Mouse (Mus musculus): Measurements from ENCODE around the gene Tekt4. TPM values are rescaled to one million over a fixed set of nuclear protein-coding genes. Genes with fewer than 3 reads are reported as not detected.

Tekt4 gene
- total RNA-seq, 4 experiments from 2014 or later: 0.96 to 1.8 (median 1.2) TPM

GRCm38 (mm10) chr17:25432433-25433181 lies 21.8 kb upstream of the Tekt4 start:
- DNase-seq (ENCODE audit: low spot score in 2 of 2): no peak

GRCm38 (mm10) chr17:25433223-25433616 lies 21.2 kb upstream of the Tekt4 start:
- no peak for DNase-seq (ENCODE audit: low spot score in 2 of 2)

- peak; percentile 53 to 67 for DNase-seq (ENCODE audit: low spot score in 2 of 2)
Observed at GRCm38 (mm10) chr17:25433617-25434606, 20.5 kb upstream of the Tekt4 start, which contains the start of gene Cacna1h. Gene Cacna1h (minus strand): TSS chr17:25433783.

GRCm38 (mm10) chr17:25441417-25441816 lies 13.0 kb upstream of the Tekt4 start:
- no peak for DNase-seq (ENCODE audit: low spot score in 2 of 2)

- no peak for DNase-seq (ENCODE audit: low spot score in 2 of 2)
Observed at GRCm38 (mm10) chr17:25442889-25443288, 11.5 kb upstream of the Tekt4 start.

GRCm38 (mm10) chr17:25445074-25445473 lies 9.3 kb upstream of the Tekt4 start:
- DNase-seq (ENCODE audit: low spot score in 2 of 2): no peak

- no peak for DNase-seq (ENCODE audit: low spot score in 2 of 2)
Observed at GRCm38 (mm10) chr17:25445841-25446240, 8.6 kb upstream of the Tekt4 start.

GRCm38 (mm10) chr17:25447865-25448264 lies 6.5 kb upstream of the Tekt4 start:
- no peak for DNase-seq (ENCODE audit: low spot score in 2 of 2)

GRCm38 (mm10) chr17:25450329-25450728 lies 4.1 kb upstream of the Tekt4 start:
- no peak for DNase-seq (ENCODE audit: low spot score in 2 of 2)

- DNase-seq (ENCODE audit: low spot score in 2 of 2): no peak
Observed at GRCm38 (mm10) chr17:25452246-25452965, 2.0 kb upstream of the Tekt4 start.

- DNase-seq (ENCODE audit: low spot score in 2 of 2): peak; percentile 68 to 70
Observed at GRCm38 (mm10) chr17:25456540-25456939, 2.1 kb downstream of the Tekt4 start.

GRCm38 (mm10) chr17:25462236-25462875 lies 7.9 kb downstream of the Tekt4 start:
- DNase-seq (ENCODE audit: low spot score in 2 of 2): no peak

GRCm38 (mm10) chr17:25463326-25463945 lies 9.0 kb downstream of the Tekt4 start:
- no peak for DNase-seq (ENCODE audit: low spot score in 2 of 2)

- no peak for DNase-seq (ENCODE audit: low spot score in 2 of 2)
Observed at GRCm38 (mm10) chr17:25464091-25464490, 9.7 kb downstream of the Tekt4 start.

- DNase-seq (ENCODE audit: low spot score in 2 of 2): no peak
Observed at GRCm38 (mm10) chr17:25466257-25466656, 11.8 kb downstream of the Tekt4 start.

- no peak for DNase-seq (ENCODE audit: low spot score in 2 of 2)
Observed at GRCm38 (mm10) chr17:25467781-25468180, 13.4 kb downstream of the Tekt4 start.

- no peak for DNase-seq (ENCODE audit: low spot score in 2 of 2)
Observed at GRCm38 (mm10) chr17:25468301-25468700, 13.9 kb downstream of the Tekt4 start.

GRCm38 (mm10) chr17:25469798-25470197 lies 15.4 kb downstream of the Tekt4 start:
- peak; percentile 45 to 78 for DNase-seq (ENCODE audit: low spot score in 2 of 2)

- DNase-seq (ENCODE audit: low spot score in 2 of 2): no peak
Observed at GRCm38 (mm10) chr17:25471418-25471817, 17.0 kb downstream of the Tekt4 start.

- DNase-seq (ENCODE audit: low spot score in 2 of 2): no peak
Observed at GRCm38 (mm10) chr17:25472044-25472443, 17.6 kb downstream of the Tekt4 start.

Measured in layer of hippocampus, adult 8-10 months (tissue).